Mouse (Mus musculus) kidney, adult 8-10 months (tissue): ENCODE data around the gene Rab5a.

Experiments
- DNase-seq, 2 experiments: peaks; one replicate each; pipeline ENCODE4 v3.0.0; 2022

Gene Rab5a

GRCm38 (mm10) chr17:53543591-53544324, 64.7 kb downstream of the Rab5a start:
- DNase-seq: no peak

- no peak for DNase-seq
These were observed 72.6 kb downstream of the Rab5a start for GRCm38 (mm10) chr17:53551306-53552299.

- DNase-seq: peak in 1 of 2 experiments; percentile 16
These were observed 75.1 kb downstream of the Rab5a start for GRCm38 (mm10) chr17:53554088-53554487.

GRCm38 (mm10) chr17:53554813-53555212, 75.8 kb downstream of the Rab5a start:
- no peak for DNase-seq
